Mouse (Mus musculus): ENCODE measurements around the gene App.

Gene App

GRCm38 (mm10) chr16:85012695-85013094, 160.9 kb downstream of the App start:
- no peak for DNase-seq

- no peak for DNase-seq
Measured at GRCm38 (mm10) chr16:85012172-85012571, 161.4 kb downstream of the App start.

- DNase-seq = peak; percentile 47
Measured at GRCm38 (mm10) chr16:85010651-85011050, 162.9 kb downstream of the App start.

GRCm38 (mm10) chr16:85008866-85009645, 164.5 kb downstream of the App start:
- DNase-seq = no peak

- peak; percentile 36 for DNase-seq
Measured at GRCm38 (mm10) chr16:85001939-85002556, 171.5 kb downstream of the App start.

- no peak for DNase-seq
Measured at GRCm38 (mm10) chr16:85000304-85000703, 173.3 kb downstream of the App start.

- no peak for DNase-seq
Measured at GRCm38 (mm10) chr16:84997551-84997950, 176.0 kb downstream of the App start.

- no peak for DNase-seq
Measured at GRCm38 (mm10) chr16:84995441-84995867, 178.1 kb downstream of the App start.

- DNase-seq = no peak
Measured at GRCm38 (mm10) chr16:84992888-84993287, 180.7 kb downstream of the App start.

- DNase-seq = no peak
Measured at GRCm38 (mm10) chr16:84991011-84991410, 182.6 kb downstream of the App start.

GRCm38 (mm10) chr16:84989938-84990337, 183.6 kb downstream of the App start:
- no peak for DNase-seq

- no peak for DNase-seq
Measured at GRCm38 (mm10) chr16:84989476-84989875, 184.1 kb downstream of the App start.

GRCm38 (mm10) chr16:84987724-84988287, 185.8 kb downstream of the App start:
- no peak for DNase-seq

GRCm38 (mm10) chr16:84986016-84986631, 187.4 kb downstream of the App start:
- no peak for DNase-seq

GRCm38 (mm10) chr16:84985340-84985739, 188.2 kb downstream of the App start:
- no peak for DNase-seq

GRCm38 (mm10) chr16:84983428-84983827, 190.1 kb downstream of the App start:
- no peak for DNase-seq

- no peak for DNase-seq
Measured at GRCm38 (mm10) chr16:84982589-84982988, 191.0 kb downstream of the App start.

- DNase-seq = no peak
Measured at GRCm38 (mm10) chr16:84978589-84978988, 195.0 kb downstream of the App start.

GRCm38 (mm10) chr16:84974176-84974518, 199.4 kb downstream of the App start:
- DNase-seq = no peak

- DNase-seq = no peak
Measured at GRCm38 (mm10) chr16:84973446-84974175, 200.0 kb downstream of the App start.

GRCm38 (mm10) chr16:84971535-84972330, 201.8 kb downstream of the App start:
- no peak for DNase-seq

GRCm38 (mm10) chr16:84969026-84969425, 204.5 kb downstream of the App start:
- no peak for DNase-seq
